Mouse (Mus musculus): ENCODE measurements around the gene Acy3. TPM values are rescaled to one million over a fixed set of nuclear protein-coding genes. Genes with fewer than 3 reads are reported as not detected.

The Acy3 gene
- polyA plus RNA-seq, 1 experiment from 2014 or later = 1.2 TPM

- Histone ChIP-seq H3K9ac (replicated peaks) (no peak overlapping the region), H3K9me3 (no peaks in the 10 kb centered on the region), H3K4me1 (replicated peaks) (peaks cover 12% of the 10 kb centered on the region), H3K27me3 (0 out of 2 replicates have a peak, but pooled peaks cover 3% of the 10 kb centered on the region), H3K36me3 (peaks cover 53% of the 10 kb centered on the region), H3K4me2 (replicated peaks) (no peak overlapping the region), H3K4me3 (replicated peaks) (no peak overlapping the region), H3K27ac (no peak overlapping the region)
- WGBS = 90% methylated on average over 9 of the region's 9 CpGs
- no peak for ATAC-seq
Measured at GRCm38 (mm10) chr19:4005091-4005490, 18.7 kb downstream of the Acy3 start.

GRCm38 (mm10) chr19:4005971-4006370, 19.6 kb downstream of the Acy3 start:
- H3K4me1 ChIP-seq (replicated peaks) = peaks cover 11% of the 10 kb centered on the region
- H3K4me3 ChIP-seq (replicated peaks) = no peak overlapping the region
- no peak overlapping the region for H3K9ac ChIP-seq (replicated peaks)
- H3K4me2 ChIP-seq (replicated peaks) = no peak overlapping the region
- H3K36me3 ChIP-seq = peaks cover 58% of the 10 kb centered on the region
- 0 out of 2 replicates have a peak, but pooled peaks cover 3% of the 10 kb centered on the region for H3K27me3 ChIP-seq
- H3K27ac ChIP-seq = no peak overlapping the region
- no peaks in the 10 kb centered on the region for H3K9me3 ChIP-seq
- no peak for ATAC-seq
- 95% methylated on average over 8 of the region's 8 CpGs for WGBS

GRCm38 (mm10) chr19:4011086-4011485, 24.7 kb downstream of the Acy3 start:
- H3K4me2 ChIP-seq (replicated peaks) = peak overlapping the region; percentile 73; the same call in 1 of the 2 replicates
- 90% methylated on average over 5 of the region's 5 CpGs for WGBS

GRCm38 (mm10) chr19:4012432-4013022, 26.2 kb downstream of the Acy3 start, which contains the start of gene Ndufv1:
TSS of gene Ndufv1 (minus strand) at chr19:4012806.
- H3K4me3 ChIP-seq (replicated peaks) = peak within 1 kb of the TSS; percentile 88
- H3K27ac ChIP-seq = peak within 1 kb of the TSS; percentile 53
- peak within 1 kb of the TSS; percentile 79 for H3K9ac ChIP-seq (replicated peaks)
- peaks cover 16% of the 10 kb centered on the region for H3K4me1 ChIP-seq (replicated peaks)
- peaks cover 31% of the 10 kb centered on the region for H3K36me3 ChIP-seq
- WGBS = under 1% methylated on average over 45 of the region's 45 CpGs
- H3K27me3 ChIP-seq = no peaks in the 10 kb centered on the region; the same call in 1 of the 2 replicates
- ATAC-seq = peak; percentile 100
- H3K4me2 ChIP-seq (replicated peaks) = peak within 1 kb of the TSS; percentile 73
- H3K9me3 ChIP-seq = no peaks in the 10 kb centered on the region

More at GRCm38 (mm10) chr19:4011086-4011485, 24.7 kb downstream of the Acy3 start:
- Histone ChIP-seq H3K36me3 (peaks cover 46% of the 10 kb centered on the region), H3K27me3 (no peaks in the 10 kb centered on the region), H3K4me1 (replicated peaks) (peaks cover 16% of the 10 kb centered on the region), H3K9me3 (no peaks in the 10 kb centered on the region), H3K27ac (no peak overlapping the region), H3K9ac (replicated peaks) (no peak overlapping the region), H3K4me3 (replicated peaks) (no peak overlapping the region)
- no peak for ATAC-seq

- Histone ChIP-seq H3K9me3 (no peaks in the 10 kb centered on the region), H3K4me1 (replicated peaks) (peaks cover 16% of the 10 kb centered on the region), H3K36me3 (peaks cover 26% of the 10 kb centered on the region), H3K27ac (no peak overlapping the region), H3K4me2 (replicated peaks) (peak overlapping the region; percentile 45), H3K9ac (replicated peaks) (0 out of 2 replicates have a peak overlapping the region, but pooled peaks have one; percentile 10), H3K27me3 (no peaks in the 10 kb centered on the region; the same call in 1 of the 2 replicates), H3K4me3 (replicated peaks) (peak overlapping the region; percentile 88)
- WGBS = 28% methylated on average over 9 of the region's 9 CpGs
- no peak; the same call in 1 of the 2 replicates for ATAC-seq
Measured at GRCm38 (mm10) chr19:4013066-4013465, 26.7 kb downstream of the Acy3 start.

- no peaks in the 10 kb centered on the region; the same call in 1 of the 2 replicates for H3K27me3 ChIP-seq
- no peaks in the 10 kb centered on the region for H3K9me3 ChIP-seq
- no peak overlapping the region for H3K4me3 ChIP-seq (replicated peaks)
- ATAC-seq = no peak
- no peak overlapping the region for H3K4me2 ChIP-seq (replicated peaks)
- no peak overlapping the region for H3K9ac ChIP-seq (replicated peaks)
- H3K4me1 ChIP-seq (replicated peaks) = peaks cover 23% of the 10 kb centered on the region
- peaks cover 8% of the 10 kb centered on the region for H3K36me3 ChIP-seq
- no peak overlapping the region for H3K27ac ChIP-seq
Measured at GRCm38 (mm10) chr19:4014802-4015201, 28.4 kb downstream of the Acy3 start.

- Histone ChIP-seq H3K9ac (replicated peaks) (no peak overlapping the region), H3K36me3 (peaks cover 3% of the 10 kb centered on the region; the same call in 1 of the 2 replicates), H3K27me3 (no peaks in the 10 kb centered on the region; the same call in 1 of the 2 replicates), H3K4me2 (replicated peaks) (no peak overlapping the region), H3K9me3 (no peaks in the 10 kb centered on the region), H3K27ac (no peak overlapping the region), H3K4me3 (replicated peaks) (no peak overlapping the region), H3K4me1 (replicated peaks) (peaks cover 23% of the 10 kb centered on the region)
- ATAC-seq = no peak
- 69% methylated on average over 5 of the region's 5 CpGs for WGBS
Measured at GRCm38 (mm10) chr19:4015635-4016034, 29.3 kb downstream of the Acy3 start.

GRCm38 (mm10) chr19:4017921-4018587, 31.7 kb downstream of the Acy3 start:
- Histone ChIP-seq H3K36me3 (no peaks in the 10 kb centered on the region), H3K4me1 (replicated peaks) (peaks cover 8% of the 10 kb centered on the region; the same call in 1 of the 2 replicates), H3K9ac (replicated peaks) (no peak overlapping the region), H3K4me3 (replicated peaks) (no peak overlapping the region), H3K9me3 (no peaks in the 10 kb centered on the region), H3K27me3 (no peaks in the 10 kb centered on the region; the same call in 1 of the 2 replicates), H3K27ac (no peak overlapping the region), H3K4me2 (replicated peaks) (no peak overlapping the region)
- no peak for ATAC-seq
- WGBS = 65% methylated on average over 10 of the region's 10 CpGs

- Histone ChIP-seq H3K9me3 (no peaks in the 10 kb centered on the region), H3K27ac (no peak overlapping the region), H3K27me3 (no peaks in the 10 kb centered on the region; the same call in 1 of the 2 replicates), H3K4me1 (replicated peaks) (peaks cover 7% of the 10 kb centered on the region; the same call in 1 of the 2 replicates), H3K4me3 (replicated peaks) (no peak overlapping the region), H3K9ac (replicated peaks) (no peak overlapping the region), H3K36me3 (no peaks in the 10 kb centered on the region), H3K4me2 (replicated peaks) (no peak overlapping the region)
- ATAC-seq = peak; percentile 77
- WGBS = 34% methylated on average over 18 of the region's 18 CpGs
Measured at GRCm38 (mm10) chr19:4018743-4019583, 32.6 kb downstream of the Acy3 start.

- WGBS = 84% methylated on average over 7 of the region's 7 CpGs
- Histone ChIP-seq H3K27ac (no peak overlapping the region), H3K36me3 (no peaks in the 10 kb centered on the region), H3K9me3 (no peaks in the 10 kb centered on the region), H3K4me1 (replicated peaks) (peaks cover 7% of the 10 kb centered on the region; the same call in 1 of the 2 replicates), H3K9ac (replicated peaks) (no peak overlapping the region), H3K4me3 (replicated peaks) (no peak overlapping the region), H3K27me3 (no peaks in the 10 kb centered on the region), H3K4me2 (replicated peaks) (no peak overlapping the region)
- ATAC-seq = no peak
Measured at GRCm38 (mm10) chr19:4023185-4023584, 36.8 kb downstream of the Acy3 start.

GRCm38 (mm10) chr19:4027576-4027975, 41.2 kb downstream of the Acy3 start:
- no peak overlapping the region for H3K4me2 ChIP-seq (replicated peaks)
- H3K27me3 ChIP-seq = no peaks in the 10 kb centered on the region
- no peaks in the 10 kb centered on the region for H3K36me3 ChIP-seq
- no peaks in the 10 kb centered on the region for H3K4me1 ChIP-seq (replicated peaks)
- no peak overlapping the region for H3K9ac ChIP-seq (replicated peaks)
- no peaks in the 10 kb centered on the region for H3K9me3 ChIP-seq
- no peak overlapping the region for H3K4me3 ChIP-seq (replicated peaks)
- no peak for ATAC-seq
- no peak overlapping the region for H3K27ac ChIP-seq

All from midbrain, embryonic 13.5 days (tissue).